Mouse (Mus musculus): Measurements from ENCODE around the gene Kif1a.
"Not testable (repeated sequence)": the region's sequence is repeated elsewhere in the genome, so short reads cannot be mapped to it uniquely, and the experiment has no call there.

The Kif1a gene

DNA sequence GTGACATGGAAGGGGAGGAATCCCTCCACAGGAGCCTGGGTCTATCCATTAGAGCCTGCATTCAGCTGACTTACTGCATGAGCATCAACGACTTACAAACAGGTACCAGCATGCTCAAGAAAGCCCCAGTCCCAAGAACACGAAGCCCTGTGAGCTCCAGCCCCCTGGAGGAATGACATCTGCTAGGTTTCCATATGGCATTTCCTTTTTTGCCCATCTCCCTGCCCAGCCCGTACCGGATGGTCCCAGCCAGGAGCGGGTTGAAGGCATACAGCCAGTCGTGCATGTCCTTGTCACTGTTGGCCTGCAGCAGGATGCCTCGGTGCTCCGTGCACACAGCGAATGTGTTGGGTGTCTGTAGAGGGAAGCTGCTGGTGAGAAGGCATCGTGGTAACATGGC is 83.0 kb downstream of the Kif1a start:
- no peak for DNase-seq (ENCODE audit: low spot score)

DNA sequence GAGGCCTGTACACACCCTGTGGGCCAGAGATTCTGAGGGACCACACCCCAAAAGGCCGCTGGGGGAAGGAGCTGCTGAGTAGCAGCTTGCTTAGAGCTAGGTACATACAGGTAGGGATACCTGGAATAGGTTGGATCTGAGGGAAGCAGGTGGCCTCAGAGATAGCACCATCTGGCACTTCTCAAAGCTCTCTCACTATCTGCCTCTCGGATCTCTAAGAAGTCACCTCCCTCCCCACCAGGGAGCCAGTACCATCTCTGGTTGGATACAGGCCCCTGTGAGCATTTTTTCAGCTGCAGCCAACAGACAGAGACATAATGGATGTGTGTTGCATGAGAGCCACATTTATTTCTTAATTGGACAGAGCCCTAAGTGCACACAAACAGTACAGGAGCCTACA is 86.6 kb downstream of the Kif1a start:
- no peak for DNase-seq (ENCODE audit: low spot score)

DNA sequence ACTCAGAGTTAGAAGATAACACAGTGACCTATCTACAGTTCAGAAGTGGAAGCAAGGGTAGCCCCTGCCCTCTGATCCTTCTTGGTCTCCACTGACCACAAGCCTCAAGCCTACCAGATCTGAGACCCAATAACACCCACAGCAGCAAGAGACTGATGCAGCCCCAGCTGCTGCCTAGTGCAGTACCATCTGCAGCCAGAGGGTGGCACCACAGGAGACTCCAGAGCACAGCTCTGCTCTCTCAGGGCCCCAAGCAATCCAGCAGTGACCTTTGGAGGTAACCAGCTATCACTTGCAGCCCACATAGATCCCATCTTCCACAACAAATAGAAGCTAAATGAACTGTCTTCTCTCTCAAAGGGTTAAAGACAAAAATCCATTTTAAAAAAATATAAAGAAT is 87.3 kb downstream of the Kif1a start:
- peak; percentile 20 for DNase-seq (ENCODE audit: low spot score)

DNA sequence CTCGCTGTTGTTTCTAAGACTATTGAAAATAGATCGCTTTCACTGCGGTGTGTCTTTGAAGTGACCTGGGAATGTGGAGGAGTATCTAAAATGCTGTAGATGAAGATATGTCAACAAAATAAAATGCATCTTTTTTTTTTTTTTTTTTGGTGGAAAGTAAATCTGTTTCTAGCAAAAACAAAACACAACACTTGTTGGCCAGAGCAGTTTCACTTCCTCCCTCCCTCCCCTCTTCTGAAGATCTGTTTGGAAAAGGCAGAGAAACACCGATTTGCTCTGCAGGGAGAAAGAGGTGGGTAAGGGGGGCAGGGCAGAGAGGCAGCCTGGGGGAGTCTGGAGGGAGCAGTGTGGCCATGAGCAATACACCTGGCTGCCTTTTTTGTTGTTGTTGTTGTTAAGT is 88.4 kb downstream of the Kif1a start:
- no peak for DNase-seq (ENCODE audit: low spot score)

DNA sequence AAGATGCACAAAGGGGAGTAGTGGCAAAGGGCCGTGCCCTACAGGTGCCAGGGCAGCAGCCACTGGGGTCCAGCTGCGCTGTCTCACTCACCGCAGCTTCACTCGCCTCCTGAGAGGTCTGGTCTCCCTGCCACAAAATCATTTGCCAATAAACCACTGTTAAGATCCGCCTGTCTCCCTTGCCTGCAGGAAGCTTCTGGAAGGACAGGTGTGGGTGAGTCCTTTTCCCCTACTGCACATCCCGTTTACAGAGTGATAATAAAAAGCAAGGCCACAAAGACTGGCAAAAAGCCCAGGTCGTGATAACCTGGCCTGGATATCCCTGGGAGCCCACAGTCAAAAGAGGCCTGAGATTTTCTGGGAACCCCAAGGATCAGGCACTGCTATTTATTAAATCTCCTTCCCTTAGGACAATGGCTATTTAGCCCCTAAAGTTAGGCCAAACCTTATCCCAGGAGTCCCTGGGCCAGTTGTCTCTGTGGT is 89.6 kb downstream of the Kif1a start:
- DNase-seq (ENCODE audit: low spot score) = no peak

DNA sequence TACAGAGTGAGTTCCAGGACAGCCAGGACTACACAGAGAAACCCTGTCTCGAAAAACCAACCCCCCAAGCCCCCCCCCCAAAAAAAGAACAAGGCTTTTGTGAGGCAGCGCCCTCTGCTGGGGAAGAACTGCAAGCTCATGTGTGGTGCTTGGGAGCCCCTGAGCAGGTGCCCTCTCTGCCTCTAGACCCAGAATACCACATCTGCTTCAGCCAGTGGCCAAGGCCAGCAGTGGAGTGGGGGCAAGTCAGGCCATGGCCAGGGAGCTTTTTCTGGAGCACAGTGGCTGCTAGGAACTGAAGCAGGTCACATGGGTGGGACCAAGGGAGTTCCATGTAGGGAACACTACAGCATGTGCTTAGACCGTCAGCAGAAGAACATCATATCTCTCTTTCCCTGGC is 91.0 kb downstream of the Kif1a start:
- DNase-seq (ENCODE audit: low spot score) = peak; percentile 10

DNA sequence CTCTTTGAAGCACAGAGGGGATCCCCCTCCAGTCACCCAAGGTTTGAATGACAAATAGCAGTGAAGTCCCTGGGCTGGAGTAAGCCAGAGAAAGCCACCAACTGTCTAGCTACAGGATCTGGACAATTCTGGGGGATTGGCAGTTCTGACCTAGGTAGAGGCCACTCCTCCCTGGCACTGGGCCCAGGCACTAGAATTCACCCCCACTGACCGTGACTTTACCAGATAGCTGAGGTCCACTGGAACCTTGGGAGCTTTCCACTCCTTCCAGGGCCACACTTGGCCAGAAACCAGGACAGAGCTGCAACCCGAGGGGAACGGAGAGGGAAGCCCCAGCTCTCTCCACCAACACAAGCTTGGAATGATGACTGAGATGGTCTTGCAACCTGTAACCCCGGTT is 92.6 kb downstream of the Kif1a start:
- DNase-seq (ENCODE audit: low spot score) = no peak

DNA sequence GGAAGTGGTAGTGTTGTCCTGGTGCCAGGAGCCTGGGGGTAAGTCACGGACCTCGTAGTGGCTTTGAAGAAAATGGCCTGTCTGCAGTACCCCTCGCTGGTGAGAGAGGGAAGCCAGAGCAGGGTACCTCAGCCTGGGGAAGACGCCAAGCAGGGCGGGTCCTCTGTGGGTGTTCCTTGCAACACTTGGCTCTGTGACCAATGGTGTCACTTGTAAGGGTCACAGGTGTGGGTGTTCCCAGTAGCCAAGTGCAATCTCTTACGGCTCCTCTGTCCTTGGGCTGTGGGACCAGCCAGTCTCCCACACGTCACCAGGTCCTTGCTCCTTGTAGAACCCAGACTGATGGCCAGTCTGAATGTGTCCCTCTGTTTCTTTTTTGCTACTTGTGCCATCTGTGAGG is 95.7 kb downstream of the Kif1a start, which contains the start of gene Aqp12:
Aqp12 (plus strand) TSS at position 274 of the 400 bp plus-strand sequence.
- DNase-seq (ENCODE audit: low spot score) = no peak

DNA sequence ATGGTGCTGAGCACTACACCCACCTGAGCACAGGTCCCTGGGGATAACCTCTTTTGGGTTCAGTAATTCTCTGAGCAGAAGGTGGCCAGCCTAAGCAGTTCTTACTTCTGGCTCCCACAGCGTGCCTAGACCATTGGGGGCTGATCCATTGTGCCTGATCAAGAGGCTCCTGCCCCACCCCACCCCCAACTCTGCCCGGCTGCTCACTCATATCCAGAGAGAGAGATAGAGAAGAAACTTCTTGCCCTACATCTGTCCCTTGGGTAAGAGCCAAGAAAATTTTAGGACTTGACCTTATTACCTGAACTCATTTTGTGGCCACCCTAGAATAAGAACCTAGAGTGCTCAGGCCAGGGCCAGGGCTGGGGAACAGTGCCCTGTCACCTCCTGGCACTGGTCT is 108.9 kb downstream of the Kif1a start:
- DNase-seq (ENCODE audit: low spot score) = no peak

DNA sequence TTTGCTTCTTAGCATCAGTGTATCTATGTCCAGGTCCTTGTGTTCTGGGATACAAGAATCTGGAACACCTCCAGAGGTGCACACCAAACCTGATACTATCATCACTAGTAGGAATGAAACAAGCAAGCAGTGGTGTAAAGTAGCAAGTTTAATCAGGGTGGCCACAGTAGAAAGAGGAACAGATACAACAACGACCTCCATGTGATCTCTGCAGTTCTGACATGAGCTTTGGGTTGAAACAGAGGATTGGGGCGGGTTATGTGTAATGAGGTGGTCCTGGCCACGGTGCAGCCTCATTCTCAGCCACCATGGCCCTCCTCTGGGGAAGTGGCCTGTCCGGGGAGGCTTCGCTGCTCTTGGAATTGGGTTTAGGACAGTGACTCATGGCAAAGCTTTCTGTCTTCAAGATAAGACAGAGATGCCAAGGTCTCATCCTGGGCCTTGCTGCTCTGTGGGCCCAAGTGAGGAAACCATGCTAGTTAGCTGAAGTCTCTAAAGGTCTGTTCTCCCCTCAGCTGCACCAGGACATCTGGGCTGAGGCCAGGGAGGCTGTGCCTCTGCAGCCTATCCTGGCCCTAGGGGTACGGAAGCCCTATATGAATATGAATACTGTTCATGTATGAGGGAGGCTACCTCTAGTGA is 109.4 kb downstream of the Kif1a start:
- DNase-seq (ENCODE audit: low spot score) = no peak

DNA sequence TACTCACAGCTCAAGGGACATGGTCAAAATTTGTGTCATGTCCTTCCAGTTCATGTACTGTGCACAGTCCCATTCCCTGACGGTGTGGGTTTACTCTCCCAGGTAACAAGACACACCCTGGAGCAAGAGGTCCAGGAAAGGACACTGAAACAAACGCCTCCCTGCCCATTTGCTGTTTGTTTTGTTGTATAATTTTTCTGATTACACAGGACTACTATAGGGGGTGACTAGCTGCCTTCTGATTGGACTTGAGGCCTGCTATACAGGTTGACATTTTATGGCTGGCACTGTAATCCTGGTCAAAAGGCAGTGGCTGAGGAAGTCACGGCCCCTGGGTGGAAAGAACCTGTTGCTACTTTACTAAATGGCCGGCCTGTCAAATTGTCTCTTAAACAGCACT is 111.9 kb downstream of the Kif1a start:
- DNase-seq (ENCODE audit: low spot score) = no peak

DNA sequence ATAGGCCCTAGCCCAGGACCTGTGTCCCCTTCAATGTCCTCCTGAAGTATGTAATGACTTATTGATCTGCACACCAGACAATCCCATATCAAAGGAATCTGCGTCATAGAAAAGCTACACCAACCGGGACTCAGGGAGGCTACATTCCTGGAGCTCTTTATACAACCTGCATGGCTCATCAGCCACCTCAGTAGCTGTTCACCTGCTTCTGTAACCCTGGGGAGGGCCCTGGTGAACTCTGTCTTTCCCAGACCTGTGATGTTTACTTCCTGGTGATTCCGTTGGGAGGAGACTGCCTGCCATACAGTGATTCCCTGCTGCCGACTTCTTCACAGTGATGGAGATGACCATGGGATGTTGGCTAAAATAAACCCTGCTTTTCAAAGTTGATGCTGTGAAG is 112.9 kb downstream of the Kif1a start:
- DNase-seq (ENCODE audit: low spot score) = no peak

DNA sequence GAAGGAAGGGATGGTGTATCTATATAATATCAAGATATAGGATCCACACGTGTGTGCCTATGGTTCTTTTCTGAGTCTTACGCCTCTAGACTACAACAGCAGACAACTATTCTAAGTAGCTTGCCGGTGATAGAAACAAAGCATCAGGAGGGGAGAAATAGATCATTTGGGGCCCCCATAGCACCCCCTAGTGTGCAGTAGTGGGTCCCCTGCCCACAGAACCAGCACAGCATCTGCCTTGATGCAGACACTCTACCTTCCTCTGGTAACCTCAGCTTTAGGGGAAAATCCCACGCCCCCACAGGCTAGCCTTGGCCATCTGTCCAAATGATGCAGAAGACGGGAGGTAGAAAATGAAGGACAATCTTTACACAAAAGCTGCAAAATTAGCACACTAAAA is 116.8 kb downstream of the Kif1a start:
- DNase-seq (ENCODE audit: low spot score) = no peak

DNA sequence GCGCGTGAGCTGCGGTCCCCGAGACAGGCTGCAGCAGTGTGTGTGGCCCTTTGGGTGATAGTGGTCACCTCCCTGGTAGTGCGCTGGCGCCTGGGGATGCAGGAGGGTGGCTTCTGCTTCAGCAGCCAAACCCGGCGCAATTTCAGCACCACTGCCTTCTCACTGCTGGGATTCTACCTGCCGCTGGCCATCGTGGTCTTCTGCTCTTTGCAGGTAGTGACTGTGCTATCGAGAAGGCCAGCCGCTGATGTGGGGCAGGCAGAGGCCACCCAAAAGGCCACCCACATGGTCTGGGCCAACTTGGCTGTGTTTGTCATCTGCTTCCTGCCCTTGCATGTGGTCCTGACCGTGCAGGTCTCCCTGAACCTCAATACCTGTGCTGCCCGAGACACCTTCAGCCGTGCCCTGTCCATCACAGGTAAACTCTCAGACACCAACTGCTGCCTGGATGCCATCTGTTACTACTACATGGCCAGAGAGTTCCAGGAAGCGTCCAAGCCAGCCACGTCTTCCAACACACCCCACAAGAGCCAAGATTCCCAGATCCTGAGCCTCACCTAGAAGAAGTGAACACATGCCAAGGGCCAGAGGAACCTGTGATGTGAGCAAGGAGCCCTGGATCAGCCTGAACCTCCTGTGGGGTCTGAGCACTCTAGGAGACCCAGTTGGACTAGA is 118.7 kb downstream of the Kif1a start:
- no peak for DNase-seq (ENCODE audit: low spot score)

DNA sequence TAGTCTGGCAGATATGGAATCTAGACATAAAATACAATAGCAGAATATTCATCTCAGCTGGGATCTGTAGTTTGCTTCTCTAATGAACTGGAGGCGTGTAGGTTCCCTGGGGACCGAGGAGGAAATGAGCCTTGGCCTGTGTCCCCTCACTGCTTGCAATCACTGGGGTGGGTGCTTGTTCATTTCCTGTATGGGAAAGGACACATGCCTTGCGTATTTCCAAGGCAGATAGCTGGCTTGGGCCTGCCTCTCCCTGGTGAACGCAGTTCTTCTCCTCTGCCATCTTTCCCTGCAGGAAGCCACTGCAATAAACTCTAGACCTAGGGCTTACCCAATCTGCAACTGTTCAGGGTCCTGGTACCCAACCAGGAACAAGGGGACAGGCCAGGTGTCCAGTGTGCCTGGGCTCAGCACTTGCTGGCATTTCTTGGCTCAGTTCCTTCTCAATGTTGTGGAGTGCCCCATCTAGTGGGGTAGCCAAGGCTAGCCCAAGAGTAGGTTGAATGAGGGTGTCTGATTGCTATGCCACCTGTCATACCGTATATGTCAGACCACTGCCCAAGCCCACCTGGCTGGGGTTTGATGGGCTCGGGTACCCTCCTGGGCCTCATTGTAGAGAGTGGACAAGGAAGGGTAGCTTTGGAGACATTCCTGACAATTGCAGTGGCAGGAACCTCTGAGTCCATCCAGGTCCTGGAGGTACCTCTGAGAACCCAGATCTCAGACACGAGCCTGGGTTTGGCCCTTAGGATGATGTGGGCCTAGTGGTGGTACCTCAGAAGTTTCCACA is 120.5 kb downstream of the Kif1a start:
- DNase-seq (ENCODE audit: low spot score) = no peak

DNA sequence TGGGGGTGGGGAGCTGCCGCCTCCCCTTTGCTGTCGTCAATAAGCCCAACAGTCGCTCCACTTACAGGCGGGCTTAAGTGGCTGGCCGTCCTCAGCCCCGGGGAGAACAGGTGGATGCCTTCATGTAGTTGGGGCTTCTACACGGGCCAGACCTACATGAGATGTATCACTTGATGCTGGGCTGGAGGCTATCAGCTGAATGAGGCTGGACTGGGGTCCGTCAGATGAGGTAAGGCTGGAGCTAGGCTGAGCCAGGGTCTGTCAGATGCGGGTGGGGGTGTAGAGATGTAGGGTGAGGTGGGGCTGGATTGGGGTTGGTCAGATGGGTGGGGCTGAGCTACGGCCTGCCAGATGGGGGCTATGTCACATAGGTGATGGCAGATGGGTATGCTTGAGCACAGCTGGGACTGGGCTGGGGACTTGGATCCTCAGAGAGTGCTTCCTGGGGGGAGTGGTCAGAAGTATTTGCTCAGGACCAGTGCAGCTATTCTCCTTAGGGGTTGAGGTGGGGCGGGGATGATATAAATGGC is 122.6 kb downstream of the Kif1a start:
- no peak for DNase-seq (ENCODE audit: low spot score)

DNA sequence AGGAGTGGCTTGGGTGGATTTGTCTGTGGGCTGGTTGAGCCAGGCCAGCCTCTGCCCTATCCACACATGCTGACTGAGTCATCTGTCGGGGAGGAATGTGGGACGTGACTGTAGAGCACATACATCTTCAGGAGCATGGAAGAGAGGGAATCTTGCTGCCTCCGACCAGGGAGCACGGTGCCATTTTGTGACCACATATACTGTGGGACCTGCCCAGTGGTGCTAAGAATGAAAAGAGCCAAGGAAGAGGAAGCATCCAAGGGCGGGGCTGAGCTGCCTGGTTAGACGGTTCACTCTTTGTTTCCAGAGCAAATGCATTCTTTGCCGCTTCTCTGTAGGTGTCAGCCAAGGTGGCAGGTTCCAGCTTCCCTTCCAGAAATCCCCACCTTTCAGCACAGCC is 123.1 kb downstream of the Kif1a start:
- no peak for DNase-seq (ENCODE audit: low spot score)

DNA sequence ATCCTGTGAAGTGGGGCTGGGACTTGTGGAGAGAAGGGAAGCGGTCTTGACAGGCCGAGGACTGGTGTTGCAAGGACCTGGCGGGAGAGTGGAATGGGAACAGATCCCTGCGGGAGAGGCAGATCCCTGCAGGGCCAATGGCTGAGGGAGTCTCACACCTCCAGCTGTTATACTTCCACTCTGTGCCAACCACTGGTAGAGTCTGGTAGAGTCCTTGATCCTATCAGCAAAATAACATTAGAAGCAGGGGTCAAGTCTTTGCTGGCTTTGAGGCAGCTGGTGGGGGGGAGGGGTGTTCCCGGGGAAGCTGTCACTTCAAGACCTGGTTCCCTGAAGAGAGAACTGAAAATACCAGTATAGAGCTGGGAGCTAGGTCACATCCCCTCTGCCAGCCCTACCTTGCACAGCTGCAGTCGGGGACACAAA is 125.6 kb downstream of the Kif1a start:
- no peak for DNase-seq (ENCODE audit: low spot score)

DNA sequence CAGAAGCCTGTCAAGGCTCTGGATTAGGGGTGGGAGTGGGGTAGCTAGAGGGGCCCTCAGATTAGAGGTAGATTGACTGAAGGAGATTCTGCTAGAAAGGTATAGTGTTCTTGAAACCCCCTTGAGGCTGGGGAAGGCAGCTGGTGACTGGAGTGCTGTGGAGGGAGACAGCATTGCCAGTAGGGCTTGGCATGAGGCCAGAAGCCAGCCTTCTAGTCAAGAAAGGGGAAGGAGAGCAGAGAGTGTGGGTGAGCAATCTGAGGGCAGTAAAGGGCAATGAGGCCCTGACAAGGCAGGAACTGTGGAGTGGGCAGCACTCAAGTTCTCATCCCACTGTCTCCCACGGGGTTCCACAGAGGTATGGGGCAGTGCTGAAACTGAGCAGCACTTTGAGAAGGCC is 128.9 kb downstream of the Kif1a start:
- no peak for DNase-seq (ENCODE audit: low spot score)

DNA sequence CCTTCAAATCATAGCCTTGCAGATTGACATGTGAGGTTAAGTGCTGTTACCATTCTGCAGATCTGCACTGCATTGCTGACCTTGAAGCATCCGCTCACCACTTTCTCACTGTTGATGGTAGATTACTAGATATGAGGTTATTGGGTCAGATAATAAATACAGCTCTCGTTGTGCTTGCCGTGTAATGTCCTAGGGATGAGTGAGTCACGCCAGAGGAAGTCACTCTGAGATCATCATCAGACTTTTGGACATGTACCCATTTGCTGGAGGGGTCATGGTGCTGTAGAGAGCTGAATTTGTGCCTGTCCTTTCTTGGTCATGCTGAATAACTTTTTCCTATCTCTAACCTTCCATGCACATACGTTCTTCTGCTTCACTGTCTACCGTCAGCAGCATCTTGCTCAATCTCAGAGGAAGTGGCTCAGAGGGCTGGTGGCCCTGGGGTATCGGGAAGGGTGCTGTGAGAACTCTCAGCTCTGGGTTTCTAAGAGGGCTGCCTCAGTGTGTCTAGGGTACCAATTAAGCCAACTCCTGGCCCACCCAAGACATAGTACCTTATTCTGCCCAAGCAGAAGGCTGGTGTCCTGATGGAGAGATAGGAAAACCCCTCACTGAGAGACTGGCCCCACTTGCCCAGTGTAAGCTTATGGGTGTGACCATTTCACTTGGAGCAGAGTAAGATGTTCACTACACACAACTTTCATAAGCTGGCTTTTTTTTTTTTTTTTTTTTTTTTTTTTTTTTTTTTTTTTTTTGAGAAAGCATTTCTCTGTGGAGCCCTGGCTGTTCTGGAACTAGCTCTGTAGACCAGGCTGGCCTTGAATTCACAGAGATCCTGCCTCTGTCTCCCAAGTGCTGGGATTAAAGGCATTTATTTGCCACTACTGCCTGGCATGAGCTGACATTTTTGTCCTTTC is 129.6 kb downstream of the Kif1a start:
- no peak for DNase-seq (ENCODE audit: low spot score)

DNA sequence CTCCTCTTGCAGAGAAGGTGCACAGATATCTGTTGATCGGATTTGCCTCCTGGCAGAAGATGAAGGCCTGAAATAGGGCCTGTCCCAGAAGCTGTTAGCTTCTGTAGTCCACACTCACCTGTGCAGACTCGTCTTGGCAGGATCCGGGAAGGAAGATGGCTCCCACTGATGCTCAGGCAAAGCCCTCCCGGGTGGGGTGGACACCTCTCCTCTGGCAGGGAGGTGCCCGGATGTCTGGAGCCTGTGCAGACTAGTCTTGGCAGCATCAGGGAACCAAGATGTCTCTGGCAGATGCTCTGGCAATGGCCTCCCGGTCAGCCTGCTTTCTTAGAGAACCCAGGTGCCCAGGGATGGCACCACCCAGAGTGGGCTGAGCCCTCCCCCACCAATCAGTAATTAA is 131.0 kb downstream of the Kif1a start:
- DNase-seq (ENCODE audit: low spot score) = not testable (repeated sequence)
